Mouse (Mus musculus) natural killer cell, adult 2 months (primary cell): Measurements from ENCODE around the gene Mpnd.

Experiments
- DNase-seq, 2 experiments: peaks; one replicate each; pipeline ENCODE4 v3.0.0; 2022; ENCODE audit warnings: low spot score in 2 of 2

The Mpnd gene

GRCm38 (mm10) chr17:56020400-56021084 is 15.0 kb downstream of the Mpnd start:
- no peak for DNase-seq

- peak in 1 of 2 experiments; percentile 30 for DNase-seq
These were observed 15.8 kb downstream of the Mpnd start for GRCm38 (mm10) chr17:56021161-56021910.

- peak in 1 of 2 experiments; percentile 59 for DNase-seq
These were observed 16.8 kb downstream of the Mpnd start for GRCm38 (mm10) chr17:56022131-56022988.

GRCm38 (mm10) chr17:56022989-56023290 is 17.4 kb downstream of the Mpnd start:
- DNase-seq: no peak

GRCm38 (mm10) chr17:56023386-56023785 is 17.9 kb downstream of the Mpnd start:
- DNase-seq: no peak

GRCm38 (mm10) chr17:56024476-56024875 is 19.0 kb downstream of the Mpnd start:
- DNase-seq: no peak

GRCm38 (mm10) chr17:56024931-56025330 is 19.4 kb downstream of the Mpnd start:
- no peak for DNase-seq

- no peak for DNase-seq
These were observed 20.8 kb downstream of the Mpnd start for GRCm38 (mm10) chr17:56026303-56026702.

GRCm38 (mm10) chr17:56026881-56027280 is 21.4 kb downstream of the Mpnd start:
- no peak for DNase-seq

GRCm38 (mm10) chr17:56027801-56028441 is 22.4 kb downstream of the Mpnd start:
- DNase-seq: no peak

GRCm38 (mm10) chr17:56030238-56030870 is 24.8 kb downstream of the Mpnd start:
- DNase-seq: no peak

- DNase-seq: no peak
These were observed 25.4 kb downstream of the Mpnd start for GRCm38 (mm10) chr17:56030919-56031318.

- no peak for DNase-seq
These were observed 25.9 kb downstream of the Mpnd start for GRCm38 (mm10) chr17:56031431-56031830.

- no peak for DNase-seq
These were observed 26.7 kb downstream of the Mpnd start for GRCm38 (mm10) chr17:56032127-56032733.

- peak in 1 of 2 experiments; percentile 61 for DNase-seq
These were observed 27.3 kb downstream of the Mpnd start for GRCm38 (mm10) chr17:56032831-56033230.

GRCm38 (mm10) chr17:56034040-56034725 is 28.7 kb downstream of the Mpnd start:
- no peak for DNase-seq

GRCm38 (mm10) chr17:56034726-56035100 is 29.2 kb downstream of the Mpnd start:
- DNase-seq: peak in 1 of 2 experiments; percentile 13

GRCm38 (mm10) chr17:56035216-56035615 is 29.7 kb downstream of the Mpnd start:
- no peak for DNase-seq

GRCm38 (mm10) chr17:56036176-56036900 is 30.8 kb downstream of the Mpnd start, which contains the start of gene Sh3gl1:
Sh3gl1 (minus strand) TSS chr17:56036635.
- DNase-seq: peak; percentile 100

- DNase-seq: no peak
These were observed 31.4 kb downstream of the Mpnd start for GRCm38 (mm10) chr17:56036901-56037287.
